Mouse (Mus musculus) olfactory bulb, adult 2 months (tissue): ENCODE measurements around the gene Rnf152.

Experiments
- CTCF ChIP-seq: fragments of 200-500 bp; IDR thresholded peaks from 2 replicates; pipeline ENCODE4 v1.5.1; 2012; ENCODE audit warnings: low read depth, mild to moderate bottlenecking, low read length, moderate library complexity; ENCODE audit not compliant: insufficient read depth
- POLR2A ChIP-seq: fragments of 200-500 bp; IDR thresholded peaks from 2 replicates; pipeline ENCODE4 v1.6.1; 2012; ENCODE audit warnings: mild to moderate bottlenecking, low read depth, low read length, moderate library complexity; ENCODE audit not compliant: insufficient read depth

DNA sequence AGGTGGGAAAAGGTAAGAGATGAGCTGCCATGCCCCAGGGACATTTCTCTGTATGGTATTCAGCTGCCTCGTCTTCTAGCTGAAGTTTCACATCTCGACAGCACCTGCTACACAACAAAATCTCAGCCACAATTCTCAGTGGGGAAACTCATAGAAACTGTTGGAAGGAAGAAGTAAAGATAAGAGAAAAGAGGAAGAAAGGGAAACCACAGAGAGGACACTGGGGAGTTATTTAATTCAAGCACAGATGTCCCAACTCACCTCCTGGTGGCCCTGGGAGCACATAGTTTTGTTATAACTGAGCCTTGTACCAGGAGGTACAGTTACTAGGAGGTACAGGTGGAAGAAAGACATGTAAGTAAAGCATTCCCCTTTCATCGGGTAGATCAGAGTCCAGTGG lies 99.3 kb downstream of the Rnf152 start:
- TF ChIP-seq CTCF (no peak), POLR2A (no peak)
